Mouse (Mus musculus): Measurements from ENCODE around the gene Actl6a. TPM values are rescaled to one million over a fixed set of nuclear protein-coding genes. Genes with fewer than 3 reads are reported as not detected.

Gene Actl6a
- total and polyA plus RNA-seq, 2 experiments from 2014 or later, result 58.0 to 68.2 TPM

DNA sequence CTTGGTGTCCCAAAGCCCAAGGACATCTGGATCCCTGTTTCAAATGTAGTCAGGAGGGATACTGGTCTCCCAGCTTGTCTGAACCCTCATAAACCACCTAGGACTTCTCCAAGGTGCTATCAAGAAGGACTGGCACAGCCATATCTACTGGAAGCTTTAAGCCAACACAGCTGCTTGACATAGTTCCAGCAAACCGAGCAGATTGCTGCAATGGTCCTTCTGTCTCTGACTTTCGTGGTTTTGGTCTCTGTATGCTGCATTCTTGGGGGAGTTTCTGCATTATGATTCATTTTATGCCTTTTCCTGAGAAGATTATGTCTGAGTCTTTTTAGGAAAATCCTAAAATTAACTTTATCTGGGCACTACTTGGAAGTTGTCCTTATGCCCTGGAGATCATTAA is 64.7 kb downstream of the Actl6a start:
- no peak for DNase-seq (ENCODE audit: low spot score)
- ATAC-seq (ENCODE audit: insufficient read depth, low read depth), result no peak
- Histone ChIP-seq H3K9ac (replicated peaks; ENCODE audit: low read depth, low read length) (no peak overlapping the region), H3K4me1 (ENCODE audit: control insufficient read depth, insufficient read depth) (no peaks in the 10 kb centered on the region), H3K27me3 (ENCODE audit: control insufficient read depth, insufficient read depth, low read length) (no peaks in the 10 kb centered on the region), H3K9me3 (replicated peaks; ENCODE audit: control insufficient read depth, low read length) (no peaks in the 10 kb centered on the region), H3K4me2 (ENCODE audit: low read depth, low read length) (no peak overlapping the region), H3K36me3 (replicated peaks; ENCODE audit: control insufficient read depth, insufficient read depth, low read length) (no peaks in the 10 kb centered on the region), H3K27ac (ENCODE audit: low read depth) (no peak overlapping the region), H3K4me3 (ENCODE audit: low read depth, low read length) (no peak overlapping the region)
- 49% methylated on average over 2 of the region's 2 CpGs for WGBS
- no peak for TF ChIP-seq CTCF (IDR thresholded peaks at IDR 0.05; ENCODE audit: low read depth)
- no peak for TF ChIP-seq EP300 (IDR thresholded peaks at IDR 0.05; ENCODE audit: low read depth)

Other genes starting within 250 kb of the Actl6a start
- not detected in 2 replicates for gene Kcnmb3, start 214.1 kb upstream of the Actl6a start, total RNA-seq (2014; rRNA removed; ENCODE audit: low replicate concordance)
- gene Kcnmb3, start 214.1 kb upstream of the Actl6a start, polyA plus RNA-seq (2015; fragmentation: Nextera tagmentation; extraction: Ambion mirVana), result 0.07 and 0.08 TPM in 2 replicates
- 59.5 and 60.6 TPM in 2 replicates for gene Zfp639, start 196.0 kb upstream of the Actl6a start, total RNA-seq (2014; rRNA removed; ENCODE audit: low replicate concordance)
- 24.5 and 26.6 TPM in 2 replicates for gene Zfp639, start 196.0 kb upstream of the Actl6a start, polyA plus RNA-seq (2015; fragmentation: Nextera tagmentation; extraction: Ambion mirVana)
- gene Mfn1, start 176.8 kb upstream of the Actl6a start, total RNA-seq (2014; rRNA removed; ENCODE audit: low replicate concordance), result 101 and 106 TPM in 2 replicates
- 158 and 166 TPM in 2 replicates for gene Mfn1, start 176.8 kb upstream of the Actl6a start, polyA plus RNA-seq (2015; fragmentation: Nextera tagmentation; extraction: Ambion mirVana)
- gene Gnb4, start 89.7 kb upstream of the Actl6a start, total RNA-seq (2014; rRNA removed; ENCODE audit: low replicate concordance), result 47.9 and 55.4 TPM in 2 replicates
- 36.8 and 38.6 TPM in 2 replicates for gene Gnb4, start 89.7 kb upstream of the Actl6a start, polyA plus RNA-seq (2015; fragmentation: Nextera tagmentation; extraction: Ambion mirVana)
- 1,718 and 2,037 TPM in 2 replicates for gene Ndufb5, start 30.7 kb downstream of the Actl6a start, total RNA-seq (2014; rRNA removed; ENCODE audit: low replicate concordance)
- gene Ndufb5, start 30.7 kb downstream of the Actl6a start, polyA plus RNA-seq (2015; fragmentation: Nextera tagmentation; extraction: Ambion mirVana), result 1,180 and 1,227 TPM in 2 replicates
- gene Mrpl47, start 31.3 kb downstream of the Actl6a start, total RNA-seq (2014; rRNA removed; ENCODE audit: low replicate concordance), result 8.1 and 9.5 TPM in 2 replicates
- gene Mrpl47, start 31.3 kb downstream of the Actl6a start, polyA plus RNA-seq (2015; fragmentation: Nextera tagmentation; extraction: Ambion mirVana), result 39.0 and 42.7 TPM in 2 replicates
- 79.8 and 83.4 TPM in 2 replicates for gene Usp13, start 111.2 kb downstream of the Actl6a start, total RNA-seq (2014; rRNA removed; ENCODE audit: low replicate concordance)
- gene Usp13, start 111.2 kb downstream of the Actl6a start, polyA plus RNA-seq (2015; fragmentation: Nextera tagmentation; extraction: Ambion mirVana), result 62.1 and 65.8 TPM in 2 replicates

All from heart, postnatal 0 days (tissue).